Mouse (Mus musculus): ENCODE measurements around the gene Gm5105. TPM values are rescaled to one million over a fixed set of nuclear protein-coding genes. Genes with fewer than 3 reads are reported as not detected.

The Gm5105 gene
- polyA plus RNA-seq (2012; rRNA removed): 0.08 and 0.10 TPM in 2 replicates

DNA sequence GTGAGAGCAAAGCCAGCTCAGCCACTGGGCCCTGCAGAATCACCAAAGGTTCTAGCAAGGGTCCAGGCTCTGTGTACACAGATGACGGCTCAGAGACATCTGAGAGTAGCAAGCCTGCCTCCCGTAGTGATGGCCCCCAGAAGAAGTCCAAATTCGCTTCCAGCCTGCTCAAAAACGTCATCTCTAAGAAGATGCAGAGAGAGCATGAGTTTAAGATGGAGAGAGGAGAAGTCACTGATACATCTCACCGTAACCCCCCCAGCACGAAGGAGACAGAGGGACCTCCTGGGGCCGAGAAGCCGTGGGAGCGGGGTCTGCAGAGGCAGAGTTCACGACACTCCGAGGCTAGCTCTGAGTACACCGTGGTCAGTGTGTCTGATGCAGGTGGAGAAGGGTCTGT is at the start of gene Gm5105:
Gene Gm5105 (minus strand): TSS at position 101 of the 400 bp plus-strand sequence.
- TF ChIP-seq CTCF (IDR thresholded peaks at IDR 0.05; ENCODE audit: borderline replicate concordance, insufficient read depth, low read depth, low read length) (no peak), POLR2A (IDR thresholded peaks at IDR 0.05; ENCODE audit: borderline replicate concordance, insufficient read depth, low read length) (no peak)
- no peak for DNase-seq
- Histone ChIP-seq H3K4me3 (replicated peaks; ENCODE audit: insufficient read depth, low read depth, low read length) (peak within 1 kb of the TSS; percentile 1), H3K27me3 (ENCODE audit: control insufficient read depth, insufficient read depth, low read length) (no peaks in the 10 kb centered on the region), H3K4me1 (ENCODE audit: control insufficient read depth, insufficient read depth, low read length) (peaks cover 11% of the 10 kb centered on the region; the same call in 1 of the 2 replicates), H3K27ac (ENCODE audit: insufficient read depth, low read length) (no peak within 1 kb of the TSS)
- WGBS: 95% methylated on average over 12 of the region's 12 CpGs

DNA sequence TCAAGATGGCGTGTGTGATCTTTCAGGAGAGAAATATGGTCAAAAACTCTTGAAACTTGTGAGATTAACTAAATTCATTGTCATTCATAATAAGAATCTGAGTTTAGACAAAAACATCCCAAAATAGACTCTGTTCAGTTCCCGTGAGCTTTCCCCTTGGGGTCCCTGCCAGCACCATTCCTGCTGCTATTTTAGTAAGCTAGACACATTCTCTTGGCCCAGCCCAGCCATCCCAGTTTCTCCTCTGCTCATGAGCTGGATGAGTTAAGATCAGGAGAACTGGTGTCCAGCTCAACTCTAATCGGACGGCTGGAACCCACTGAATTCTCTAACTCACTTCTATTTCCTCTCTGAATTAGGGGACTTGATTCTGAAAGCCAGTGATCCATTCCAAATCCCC is 49.7 kb upstream of the Gm5105 start:
- 75% methylated on average over 4 of the region's 4 CpGs for whole genome bisulfite sequencing
- Histone ChIP-seq H3K27me3 (ENCODE audit: control insufficient read depth, insufficient read depth, low read length) (no peaks in the 10 kb centered on the region), H3K4me3 (replicated peaks; ENCODE audit: insufficient read depth, low read depth, low read length) (no peak overlapping the region), H3K27ac (ENCODE audit: insufficient read depth, low read length) (no peak overlapping the region), H3K4me1 (ENCODE audit: control insufficient read depth, insufficient read depth, low read length) (no peaks in the 10 kb centered on the region)
- DNase-seq: no peak
- TF ChIP-seq CTCF (IDR thresholded peaks at IDR 0.05; ENCODE audit: borderline replicate concordance, insufficient read depth, low read depth, low read length): no peak
- TF ChIP-seq POLR2A (IDR thresholded peaks at IDR 0.05; ENCODE audit: borderline replicate concordance, insufficient read depth, low read length): no peak

DNA sequence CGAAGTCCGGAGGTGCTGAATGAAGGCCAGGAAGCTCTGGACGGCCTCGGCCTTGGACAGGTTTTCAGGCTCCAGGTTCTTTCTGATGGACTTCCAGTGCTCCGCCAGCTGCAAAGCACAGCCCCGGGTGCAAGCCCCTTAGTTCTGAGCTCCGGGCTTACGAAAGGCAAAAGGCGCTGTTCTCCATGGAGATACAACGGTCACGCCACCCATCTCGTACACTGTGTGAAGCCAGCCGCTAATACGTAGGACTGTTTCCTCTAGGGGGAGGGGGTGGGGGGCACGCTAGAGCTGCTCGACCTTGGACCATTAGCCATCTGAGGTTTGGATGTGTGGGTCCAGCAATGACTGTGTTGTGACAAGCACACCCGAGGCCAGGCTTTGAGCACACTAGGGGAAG is 46.9 kb upstream of the Gm5105 start:
- no peak overlapping the region for H3K27ac ChIP-seq (ENCODE audit: insufficient read depth, low read length)
- H3K4me1 ChIP-seq (ENCODE audit: control insufficient read depth, insufficient read depth, low read length): no peaks in the 10 kb centered on the region
- H3K4me3 ChIP-seq (replicated peaks; ENCODE audit: insufficient read depth, low read depth, low read length): no peak overlapping the region
- no peak for TF ChIP-seq POLR2A (IDR thresholded peaks at IDR 0.05; ENCODE audit: borderline replicate concordance, insufficient read depth, low read length)
- TF ChIP-seq CTCF (IDR thresholded peaks at IDR 0.05; ENCODE audit: borderline replicate concordance, insufficient read depth, low read depth, low read length): no peak
- no peak for DNase-seq
- WGBS: 77% methylated on average over 17 of the region's 17 CpGs
- no peaks in the 10 kb centered on the region for H3K27me3 ChIP-seq (ENCODE audit: control insufficient read depth, insufficient read depth, low read length)

DNA sequence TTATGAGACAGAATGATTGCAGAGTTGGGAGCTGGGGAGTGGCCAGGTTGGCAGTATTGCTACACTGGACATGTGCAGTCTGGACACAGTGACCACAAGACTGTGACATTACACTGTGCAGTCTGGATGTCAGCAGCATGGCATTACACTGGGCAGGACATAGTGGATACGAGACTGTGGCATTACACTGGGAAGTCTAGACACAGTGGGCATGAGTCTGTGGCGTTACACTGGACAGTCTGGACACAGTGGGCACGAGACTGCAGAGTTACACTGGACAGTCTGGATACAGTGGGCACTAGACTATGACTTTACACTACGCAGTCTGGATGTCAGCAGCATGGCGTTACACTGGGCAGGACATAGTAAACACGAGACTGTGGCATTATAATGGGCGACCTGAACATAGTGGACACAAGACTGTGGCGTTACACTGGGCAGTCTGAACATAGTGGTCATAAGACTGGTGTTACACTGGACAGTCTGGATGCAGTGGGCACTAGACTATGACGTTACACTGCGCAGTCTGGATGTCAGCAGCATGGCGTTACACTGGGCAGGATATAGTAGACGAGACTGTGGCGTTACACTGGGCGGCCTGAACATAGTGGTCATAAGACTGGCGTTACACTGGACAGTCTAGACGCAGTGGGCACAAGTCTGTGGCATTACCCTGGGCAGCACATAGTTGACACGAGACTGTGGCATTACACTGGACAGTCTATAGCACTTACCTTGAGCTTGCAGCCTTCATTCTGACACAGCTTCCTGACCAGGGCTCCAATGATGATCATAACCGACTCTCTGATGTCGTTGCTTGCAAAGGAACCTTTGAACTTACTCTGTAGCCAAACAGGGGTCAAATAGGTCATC is 44.0 kb upstream of the Gm5105 start:
- DNase-seq: no peak
- Histone ChIP-seq H3K27ac (ENCODE audit: insufficient read depth, low read length) (no peak overlapping the region), H3K4me3 (replicated peaks; ENCODE audit: insufficient read depth, low read depth, low read length) (no peak overlapping the region), H3K27me3 (ENCODE audit: control insufficient read depth, insufficient read depth, low read length) (no peaks in the 10 kb centered on the region), H3K4me1 (ENCODE audit: control insufficient read depth, insufficient read depth, low read length) (no peaks in the 10 kb centered on the region)
- TF ChIP-seq POLR2A (IDR thresholded peaks at IDR 0.05; ENCODE audit: borderline replicate concordance, insufficient read depth, low read length) (no peak), CTCF (IDR thresholded peaks at IDR 0.05; ENCODE audit: borderline replicate concordance, insufficient read depth, low read depth, low read length) (no peak)
- WGBS: 93% methylated on average over 19 of the region's 19 CpGs

DNA sequence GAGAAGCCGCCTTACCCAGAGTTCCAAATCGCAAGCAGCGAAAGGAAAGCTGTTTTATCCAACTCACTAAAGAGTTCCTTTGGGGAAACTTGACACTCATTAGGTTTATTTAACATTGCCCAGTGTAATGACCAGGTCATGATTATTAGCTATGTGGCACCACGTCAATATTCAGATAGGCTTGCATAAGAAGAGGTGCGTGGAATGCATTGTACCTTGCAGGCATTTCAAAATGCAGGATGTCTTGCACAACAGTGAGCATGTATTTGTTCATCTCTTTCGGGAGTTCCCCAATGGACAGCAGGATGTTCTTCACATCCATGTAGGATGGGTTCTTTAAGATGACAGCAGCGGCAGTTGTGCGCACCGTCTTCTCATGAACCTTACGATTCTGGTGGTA is 39.7 kb upstream of the Gm5105 start:
- WGBS: 96% methylated on average over 10 of the region's 10 CpGs
- Histone ChIP-seq H3K4me1 (ENCODE audit: control insufficient read depth, insufficient read depth, low read length) (no peaks in the 10 kb centered on the region), H3K27ac (ENCODE audit: insufficient read depth, low read length) (no peak overlapping the region), H3K4me3 (replicated peaks; ENCODE audit: insufficient read depth, low read depth, low read length) (no peak overlapping the region), H3K27me3 (ENCODE audit: control insufficient read depth, insufficient read depth, low read length) (no peaks in the 10 kb centered on the region)
- no peak for TF ChIP-seq POLR2A (IDR thresholded peaks at IDR 0.05; ENCODE audit: borderline replicate concordance, insufficient read depth, low read length)
- TF ChIP-seq CTCF (IDR thresholded peaks at IDR 0.05; ENCODE audit: borderline replicate concordance, insufficient read depth, low read depth, low read length): no peak
- DNase-seq: no peak

DNA sequence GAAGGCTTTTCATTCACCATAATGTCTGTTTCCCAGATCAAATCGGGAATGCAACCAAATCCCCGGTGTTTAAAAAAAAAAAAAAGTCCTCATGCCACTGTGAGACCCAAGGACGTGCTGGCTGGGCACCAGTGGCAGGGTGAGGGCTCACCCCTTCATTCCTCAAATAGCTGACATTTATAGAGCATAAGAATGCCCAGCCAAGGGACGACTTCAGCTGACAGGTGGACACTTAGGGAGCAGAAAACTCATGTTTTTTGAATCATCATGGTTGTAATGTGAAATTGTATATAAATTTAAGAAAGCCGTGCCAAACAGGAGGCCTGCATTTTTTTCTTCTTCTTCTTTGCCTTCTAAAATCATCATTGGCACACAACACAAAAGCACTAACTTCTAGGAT is 37.9 kb upstream of the Gm5105 start:
- no peak for DNase-seq
- Histone ChIP-seq H3K4me3 (replicated peaks; ENCODE audit: insufficient read depth, low read depth, low read length) (no peak overlapping the region), H3K27me3 (ENCODE audit: control insufficient read depth, insufficient read depth, low read length) (no peaks in the 10 kb centered on the region), H3K4me1 (ENCODE audit: control insufficient read depth, insufficient read depth, low read length) (no peaks in the 10 kb centered on the region), H3K27ac (ENCODE audit: insufficient read depth, low read length) (no peak overlapping the region)
- TF ChIP-seq POLR2A (IDR thresholded peaks at IDR 0.05; ENCODE audit: borderline replicate concordance, insufficient read depth, low read length): no peak
- TF ChIP-seq CTCF (IDR thresholded peaks at IDR 0.05; ENCODE audit: borderline replicate concordance, insufficient read depth, low read depth, low read length): no peak
- 40% methylated on average over 5 of the region's 5 CpGs for WGBS

DNA sequence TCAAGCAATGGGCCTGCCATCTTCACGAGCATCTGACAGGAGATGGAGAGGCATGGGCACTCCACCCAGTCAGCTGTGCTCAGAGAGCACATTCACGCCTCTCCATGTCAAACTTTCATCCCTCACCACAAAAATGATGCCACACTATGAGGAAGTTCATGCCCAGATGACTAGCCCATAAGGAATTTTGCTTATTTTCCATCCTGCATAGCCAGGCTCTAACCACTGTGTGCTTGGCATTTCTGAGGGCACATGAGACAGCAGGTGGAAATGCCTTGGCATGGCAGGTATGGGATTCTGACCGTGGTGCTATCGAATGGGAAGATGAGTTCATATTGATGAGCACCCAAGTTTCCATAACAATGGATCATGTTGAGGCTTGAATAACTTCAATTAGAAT is 36.5 kb upstream of the Gm5105 start:
- Histone ChIP-seq H3K27ac (ENCODE audit: insufficient read depth, low read length) (no peak overlapping the region), H3K4me1 (ENCODE audit: control insufficient read depth, insufficient read depth, low read length) (no peaks in the 10 kb centered on the region), H3K4me3 (replicated peaks; ENCODE audit: insufficient read depth, low read depth, low read length) (no peak overlapping the region), H3K27me3 (ENCODE audit: control insufficient read depth, insufficient read depth, low read length) (no peaks in the 10 kb centered on the region)
- TF ChIP-seq POLR2A (IDR thresholded peaks at IDR 0.05; ENCODE audit: borderline replicate concordance, insufficient read depth, low read length) (no peak), CTCF (IDR thresholded peaks at IDR 0.05; ENCODE audit: borderline replicate concordance, insufficient read depth, low read depth, low read length) (no peak)
- no peak for DNase-seq
- WGBS: 89% methylated on average over 4 of the region's 4 CpGs

DNA sequence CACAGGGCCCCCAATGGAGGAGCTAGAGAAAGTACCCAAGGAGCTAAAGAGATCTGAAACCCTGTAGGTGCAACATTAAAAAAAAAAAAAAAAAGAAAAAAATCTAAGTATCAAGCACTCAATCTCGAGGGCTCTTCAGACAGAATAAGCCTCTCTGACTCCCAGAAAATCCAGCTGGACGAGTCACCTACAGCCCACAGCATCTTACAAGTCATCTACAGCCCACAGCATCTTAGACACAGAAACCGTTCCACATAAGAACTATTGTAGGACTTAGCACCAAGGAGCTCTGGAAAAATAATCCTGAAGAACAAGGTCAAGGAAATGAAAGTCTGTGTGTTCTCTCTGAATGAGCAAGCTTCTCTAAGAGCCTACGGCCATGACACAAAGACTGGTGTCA is 34.7 kb upstream of the Gm5105 start:
- Histone ChIP-seq H3K4me3 (replicated peaks; ENCODE audit: insufficient read depth, low read depth, low read length) (no peak overlapping the region), H3K27me3 (ENCODE audit: control insufficient read depth, insufficient read depth, low read length) (no peaks in the 10 kb centered on the region), H3K27ac (ENCODE audit: insufficient read depth, low read length) (no peak overlapping the region), H3K4me1 (ENCODE audit: control insufficient read depth, insufficient read depth, low read length) (no peaks in the 10 kb centered on the region)
- 91% methylated on average over 4 of the region's 4 CpGs for WGBS
- TF ChIP-seq CTCF (IDR thresholded peaks at IDR 0.05; ENCODE audit: borderline replicate concordance, insufficient read depth, low read depth, low read length) (no peak), POLR2A (IDR thresholded peaks at IDR 0.05; ENCODE audit: borderline replicate concordance, insufficient read depth, low read length) (no peak)
- no peak for DNase-seq

Data from cerebellum, adult 2 months (tissue).